Mouse (Mus musculus): ENCODE results near the gene Gm20388.

DNA sequence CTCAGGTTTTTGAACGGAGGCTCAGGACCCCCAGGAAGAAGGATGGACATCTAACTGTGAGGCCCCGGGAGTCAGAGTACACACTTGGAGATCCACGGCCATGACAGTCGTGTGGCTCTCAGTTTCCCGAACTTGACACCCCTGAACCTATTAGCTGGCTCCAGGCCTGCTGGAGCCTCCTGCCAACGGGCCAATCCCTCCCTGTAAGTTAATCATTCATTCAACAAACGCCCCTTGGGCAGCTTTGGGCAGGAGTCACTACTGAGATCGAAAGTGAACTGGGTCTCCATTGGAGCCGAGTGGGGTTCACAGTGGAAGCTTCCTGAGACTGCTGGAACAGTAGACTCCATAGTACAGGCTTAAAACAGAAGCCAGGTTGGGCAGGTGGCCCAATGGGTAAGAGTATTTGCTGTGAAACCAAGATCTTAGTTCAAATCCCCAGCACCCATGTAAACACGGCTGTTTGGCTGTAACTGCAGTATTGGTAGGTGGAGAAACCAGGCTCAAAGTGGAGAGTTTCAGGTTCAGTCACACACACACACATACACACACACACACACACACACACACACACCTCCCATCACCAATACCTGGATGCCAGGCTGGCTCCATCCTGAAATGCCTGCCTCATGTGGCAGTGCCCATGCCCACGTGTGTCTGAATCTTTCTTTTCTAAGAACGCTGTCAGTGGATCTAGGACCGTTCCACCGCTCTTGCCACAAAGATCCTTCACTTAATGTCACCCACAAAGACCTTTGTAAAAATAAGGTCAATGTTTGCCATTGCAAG is 2808.3 kb downstream of the Gm20388 start:
- no peak for TF ChIP-seq CTCF (IDR thresholded peaks at IDR 0.05; ENCODE audit: control insufficient read depth, insufficient read depth, low read length)
- TF ChIP-seq POLR2A (IDR thresholded peaks at IDR 0.05; ENCODE audit: borderline replicate concordance, control insufficient read depth, low read depth, low read length) = no peak

Measured in bone marrow, adult 2 months (tissue).